Mouse (Mus musculus): ENCODE measurements around the gene Ofcc1. TPM values are rescaled to one million over a fixed set of nuclear protein-coding genes. Genes with fewer than 3 reads are reported as not detected.

Ofcc1 gene
- polyA plus RNA-seq, 1 experiment from 2014 or later: 0.10 TPM

GRCm38 (mm10) chr13:40267546-40267945, 93.7 kb downstream of the Ofcc1 start:
- Histone ChIP-seq H3K4me3 (replicated peaks; ENCODE audit: low read length) (no peak overlapping the region), H3K4me1 (ENCODE audit: control insufficient read depth, insufficient read depth, low read length) (no peaks in the 10 kb centered on the region), H3K4me2 (ENCODE audit: low read depth, low read length) (no peak overlapping the region), H3K9ac (ENCODE audit: low read length) (no peak overlapping the region), H3K9me3 (replicated peaks; ENCODE audit: control insufficient read depth, low read length) (no peaks in the 10 kb centered on the region), H3K27me3 (ENCODE audit: control insufficient read depth, insufficient read depth, low read length) (no peaks in the 10 kb centered on the region), H3K27ac (ENCODE audit: low read length) (no peak overlapping the region), H3K36me3 (ENCODE audit: control insufficient read depth, insufficient read depth, low read length) (no peaks in the 10 kb centered on the region)
- ATAC-seq (ENCODE audit: insufficient read depth, low FRiP score): no peak
- 88% methylated on average over 9 of the region's 9 CpGs for WGBS

GRCm38 (mm10) chr13:40263087-40263807, 98.0 kb downstream of the Ofcc1 start:
- Histone ChIP-seq H3K9ac (ENCODE audit: low read length) (no peak overlapping the region), H3K4me3 (replicated peaks; ENCODE audit: low read length) (no peak overlapping the region), H3K9me3 (replicated peaks; ENCODE audit: control insufficient read depth, low read length) (no peaks in the 10 kb centered on the region), H3K36me3 (ENCODE audit: control insufficient read depth, insufficient read depth, low read length) (no peaks in the 10 kb centered on the region), H3K27me3 (ENCODE audit: control insufficient read depth, insufficient read depth, low read length) (no peaks in the 10 kb centered on the region), H3K4me1 (ENCODE audit: control insufficient read depth, insufficient read depth, low read length) (no peaks in the 10 kb centered on the region), H3K27ac (ENCODE audit: low read length) (no peak overlapping the region), H3K4me2 (ENCODE audit: low read depth, low read length) (no peak overlapping the region)
- no peak for ATAC-seq (ENCODE audit: insufficient read depth, low FRiP score)
- 72% methylated on average over 16 of the region's 16 CpGs for WGBS

- no peaks in the 10 kb centered on the region for H3K36me3 ChIP-seq (ENCODE audit: control insufficient read depth, insufficient read depth, low read length)
- no peaks in the 10 kb centered on the region for H3K27me3 ChIP-seq (ENCODE audit: control insufficient read depth, insufficient read depth, low read length)
- WGBS: 73% methylated on average over 5 of the region's 5 CpGs
- no peak overlapping the region for H3K4me3 ChIP-seq (replicated peaks; ENCODE audit: low read length)
- no peak overlapping the region for H3K27ac ChIP-seq (ENCODE audit: low read length)
- no peak for ATAC-seq (ENCODE audit: insufficient read depth, low FRiP score)
- no peak overlapping the region for H3K4me2 ChIP-seq (ENCODE audit: low read depth, low read length)
- H3K9me3 ChIP-seq (replicated peaks; ENCODE audit: control insufficient read depth, low read length): no peaks in the 10 kb centered on the region
- H3K4me1 ChIP-seq (ENCODE audit: control insufficient read depth, insufficient read depth, low read length): no peaks in the 10 kb centered on the region
- H3K9ac ChIP-seq (ENCODE audit: low read length): no peak overlapping the region
These were observed 102.5 kb downstream of the Ofcc1 start for GRCm38 (mm10) chr13:40258757-40259156.

- H3K27ac ChIP-seq (ENCODE audit: low read length): no peak overlapping the region
- H3K27me3 ChIP-seq (ENCODE audit: control insufficient read depth, insufficient read depth, low read length): no peaks in the 10 kb centered on the region
- H3K4me3 ChIP-seq (replicated peaks; ENCODE audit: low read length): no peak overlapping the region
- no peak for ATAC-seq (ENCODE audit: insufficient read depth, low FRiP score)
- no peaks in the 10 kb centered on the region for H3K9me3 ChIP-seq (replicated peaks; ENCODE audit: control insufficient read depth, low read length)
- H3K36me3 ChIP-seq (ENCODE audit: control insufficient read depth, insufficient read depth, low read length): no peaks in the 10 kb centered on the region
- H3K4me2 ChIP-seq (ENCODE audit: low read depth, low read length): no peak overlapping the region
- no peak overlapping the region for H3K9ac ChIP-seq (ENCODE audit: low read length)
- WGBS: 54% methylated on average over 6 of the region's 6 CpGs
- H3K4me1 ChIP-seq (ENCODE audit: control insufficient read depth, insufficient read depth, low read length): no peaks in the 10 kb centered on the region
These were observed 117.4 kb downstream of the Ofcc1 start for GRCm38 (mm10) chr13:40243821-40244220.

GRCm38 (mm10) chr13:40236356-40236755, 124.9 kb downstream of the Ofcc1 start:
- 61% methylated on average over 3 of the region's 3 CpGs for WGBS
- Histone ChIP-seq H3K36me3 (ENCODE audit: control insufficient read depth, insufficient read depth, low read length) (no peaks in the 10 kb centered on the region), H3K4me3 (replicated peaks; ENCODE audit: low read length) (no peak overlapping the region), H3K9me3 (replicated peaks; ENCODE audit: control insufficient read depth, low read length) (no peaks in the 10 kb centered on the region), H3K27me3 (ENCODE audit: control insufficient read depth, insufficient read depth, low read length) (no peaks in the 10 kb centered on the region), H3K27ac (ENCODE audit: low read length) (no peak overlapping the region), H3K9ac (ENCODE audit: low read length) (no peak overlapping the region), H3K4me2 (ENCODE audit: low read depth, low read length) (no peak overlapping the region), H3K4me1 (ENCODE audit: control insufficient read depth, insufficient read depth, low read length) (no peaks in the 10 kb centered on the region)
- no peak for ATAC-seq (ENCODE audit: insufficient read depth, low FRiP score)

GRCm38 (mm10) chr13:40208314-40208713, 152.9 kb downstream of the Ofcc1 start:
- H3K4me3 ChIP-seq (replicated peaks; ENCODE audit: low read length): no peak overlapping the region
- H3K36me3 ChIP-seq (ENCODE audit: control insufficient read depth, insufficient read depth, low read length): no peaks in the 10 kb centered on the region
- no peak overlapping the region for H3K27ac ChIP-seq (ENCODE audit: low read length)
- ATAC-seq (ENCODE audit: insufficient read depth, low FRiP score): no peak
- no peaks in the 10 kb centered on the region for H3K27me3 ChIP-seq (ENCODE audit: control insufficient read depth, insufficient read depth, low read length)
- no peaks in the 10 kb centered on the region for H3K4me1 ChIP-seq (ENCODE audit: control insufficient read depth, insufficient read depth, low read length)
- H3K9me3 ChIP-seq (replicated peaks; ENCODE audit: control insufficient read depth, low read length): no peaks in the 10 kb centered on the region
- no peak overlapping the region for H3K4me2 ChIP-seq (ENCODE audit: low read depth, low read length)
- H3K9ac ChIP-seq (ENCODE audit: low read length): no peak overlapping the region
- 77% methylated on average over 9 of the region's 9 CpGs for WGBS

GRCm38 (mm10) chr13:40181786-40182185, 179.5 kb downstream of the Ofcc1 start:
- Histone ChIP-seq H3K27ac (ENCODE audit: low read length) (no peak overlapping the region), H3K27me3 (ENCODE audit: control insufficient read depth, insufficient read depth, low read length) (no peaks in the 10 kb centered on the region), H3K9me3 (replicated peaks; ENCODE audit: control insufficient read depth, low read length) (no peaks in the 10 kb centered on the region), H3K36me3 (ENCODE audit: control insufficient read depth, insufficient read depth, low read length) (no peaks in the 10 kb centered on the region), H3K4me1 (ENCODE audit: control insufficient read depth, insufficient read depth, low read length) (no peaks in the 10 kb centered on the region), H3K4me2 (ENCODE audit: low read depth, low read length) (no peak overlapping the region), H3K4me3 (replicated peaks; ENCODE audit: low read length) (no peak overlapping the region), H3K9ac (ENCODE audit: low read length) (no peak overlapping the region)
- ATAC-seq (ENCODE audit: insufficient read depth, low FRiP score): no peak
- WGBS: 63% methylated on average over 3 of the region's 3 CpGs

- H3K4me1 ChIP-seq (ENCODE audit: control insufficient read depth, insufficient read depth, low read length): no peaks in the 10 kb centered on the region
- H3K36me3 ChIP-seq (ENCODE audit: control insufficient read depth, insufficient read depth, low read length): no peaks in the 10 kb centered on the region
- no peak overlapping the region for H3K27ac ChIP-seq (ENCODE audit: low read length)
- H3K9me3 ChIP-seq (replicated peaks; ENCODE audit: control insufficient read depth, low read length): no peaks in the 10 kb centered on the region
- H3K9ac ChIP-seq (ENCODE audit: low read length): no peak overlapping the region
- H3K4me2 ChIP-seq (ENCODE audit: low read depth, low read length): no peak overlapping the region
- no peaks in the 10 kb centered on the region for H3K27me3 ChIP-seq (ENCODE audit: control insufficient read depth, insufficient read depth, low read length)
- 60% methylated on average over 4 of the region's 4 CpGs for WGBS
- H3K4me3 ChIP-seq (replicated peaks; ENCODE audit: low read length): no peak overlapping the region
- peak; percentile 47; the same call in 1 of the 2 replicates for ATAC-seq (ENCODE audit: insufficient read depth, low FRiP score)
These were observed 189.5 kb downstream of the Ofcc1 start for GRCm38 (mm10) chr13:40171775-40172174.

GRCm38 (mm10) chr13:40167871-40168270, 193.4 kb downstream of the Ofcc1 start:
- no peak overlapping the region for H3K4me2 ChIP-seq (ENCODE audit: low read depth, low read length)
- no peak for ATAC-seq (ENCODE audit: insufficient read depth, low FRiP score)
- WGBS: 53% methylated on average over 7 of the region's 7 CpGs
- H3K27me3 ChIP-seq (ENCODE audit: control insufficient read depth, insufficient read depth, low read length): no peaks in the 10 kb centered on the region
- no peak overlapping the region for H3K27ac ChIP-seq (ENCODE audit: low read length)
- H3K9ac ChIP-seq (ENCODE audit: low read length): no peak overlapping the region
- no peaks in the 10 kb centered on the region for H3K4me1 ChIP-seq (ENCODE audit: control insufficient read depth, insufficient read depth, low read length)
- no peaks in the 10 kb centered on the region for H3K9me3 ChIP-seq (replicated peaks; ENCODE audit: control insufficient read depth, low read length)
- no peaks in the 10 kb centered on the region for H3K36me3 ChIP-seq (ENCODE audit: control insufficient read depth, insufficient read depth, low read length)
- no peak overlapping the region for H3K4me3 ChIP-seq (replicated peaks; ENCODE audit: low read length)

Data from stomach, embryonic 16.5 days (tissue).